8 mouse cellular contexts compared by ENCODE assay signal in genomic region chr4:115709792-115710418, GRCm38 (mm10). TPM values are rescaled to one million over a fixed set of nuclear protein-coding genes. Genes with fewer than 3 reads are reported as not detected.
DNase-seq lines count a peak whose midpoint lies in the region; ATAC-seq and TF ChIP-seq lines count a peak whose summit lies in the region.

No protein-coding gene starts in this region.

- H3K4me1 ChIP-seq in embryonic facial prominence, embryonic 12.5 days: 0 out of 2 replicates have a peak, but pooled peaks cover 10% of the 10 kb centered on the region
- H3K4me1 ChIP-seq in limb, embryonic 10.5 days: peaks cover 14% of the 10 kb centered on the region
- H3K4me1 ChIP-seq in midbrain, embryonic 13.5 days (replicated peaks): no peaks in the 10 kb centered on the region
- H3K4me1 ChIP-seq in spleen, adult 2 months (ENCODE audit: control insufficient read depth, insufficient read depth, insufficient read length): no peaks in the 10 kb centered on the region

- H3K9me3 ChIP-seq in embryonic facial prominence, embryonic 12.5 days: no peaks in the 10 kb centered on the region
- H3K9me3 ChIP-seq in limb, embryonic 10.5 days (replicated peaks): no peaks in the 10 kb centered on the region
- no peaks in the 10 kb centered on the region for H3K9me3 ChIP-seq in midbrain, embryonic 13.5 days

- H3K27me3 ChIP-seq in embryonic facial prominence, embryonic 12.5 days: no peaks in the 10 kb centered on the region
- no peaks in the 10 kb centered on the region for H3K27me3 ChIP-seq in limb, embryonic 10.5 days (ENCODE audit: low read depth, poor library complexity, severe bottlenecking)
- no peaks in the 10 kb centered on the region for H3K27me3 ChIP-seq in midbrain, embryonic 13.5 days
- H3K27me3 ChIP-seq in spleen, adult 2 months (ENCODE audit: control insufficient read depth, insufficient read depth, low read length): no peaks in the 10 kb centered on the region

- DNase-seq in cerebellum, adult 11 months: peak; percentile 24
- DNase-seq in heart, adult 18-20 months: peak; percentile 91 to 97
- DNase-seq in kidney, adult 18-20 months: peak; percentile 94
- peak; percentile 86 for DNase-seq in limb, embryonic 10.5 days (ENCODE audit: low spot score)
- peak; percentile 15 to 57 for DNase-seq in spleen, adult 2 months (ENCODE audit: low read depth in 1 of 2, low spot score in 2 of 2)

- peak overlapping the region; percentile 37 for H3K4me2 ChIP-seq in embryonic facial prominence, embryonic 12.5 days (replicated peaks)
- H3K4me2 ChIP-seq in midbrain, embryonic 13.5 days (replicated peaks): peak overlapping the region; percentile 52

- H3K9ac ChIP-seq in embryonic facial prominence, embryonic 12.5 days: no peak overlapping the region
- no peak overlapping the region for H3K9ac ChIP-seq in midbrain, embryonic 13.5 days (replicated peaks)

- TF ChIP-seq CTCF in spleen, adult 2 months (IDR thresholded peaks at IDR 0.05; ENCODE audit: extremely low read depth, insufficient read depth, insufficient read length, insufficient replicate concordance): peak; percentile 68; the same call in 1 of the 2 replicates

- no peak for TF ChIP-seq POLR2A in spleen, adult 2 months (IDR thresholded peaks at IDR 0.05; ENCODE audit: low read depth, low read length)

- 0 out of 2 replicates have a peak overlapping the region, but pooled peaks have one; percentile 36 for H3K27ac ChIP-seq in embryonic facial prominence, embryonic 12.5 days
- H3K27ac ChIP-seq in limb, embryonic 10.5 days: no peak overlapping the region
- no peak overlapping the region for H3K27ac ChIP-seq in midbrain, embryonic 13.5 days
- H3K27ac ChIP-seq in spleen, adult 2 months (ENCODE audit: insufficient read depth, low read length): no peak overlapping the region

- H3K36me3 ChIP-seq in embryonic facial prominence, embryonic 12.5 days: no peaks in the 10 kb centered on the region
- no peaks in the 10 kb centered on the region for H3K36me3 ChIP-seq in limb, embryonic 10.5 days
- H3K36me3 ChIP-seq in midbrain, embryonic 13.5 days: no peaks in the 10 kb centered on the region
- H3K36me3 ChIP-seq in spleen, adult 2 months (ENCODE audit: control insufficient read depth, insufficient read depth, low read length): no peaks in the 10 kb centered on the region

- WGBS in embryonic facial prominence, embryonic 12.5 days: 8% methylated on average over 12 of the region's 13 CpGs
- 16% methylated on average over 12 of the region's 13 CpGs for WGBS in limb, embryonic 10.5 days
- 12% methylated on average over 13 of the region's 13 CpGs for WGBS in midbrain, embryonic 13.5 days
- WGBS in spleen, adult 2 months: 17% methylated on average over 13 of the region's 13 CpGs

- ATAC-seq in cerebellum, adult (ENCODE audit: insufficient number of reproducible peaks, low FRiP score, low TSS enrichment): no peak
- no peak for ATAC-seq in embryonic facial prominence, embryonic 12.5 days (ENCODE audit: insufficient number of reproducible peaks, insufficient read depth, low FRiP score, low TSS enrichment)
- peak; percentile 68 for ATAC-seq in midbrain, embryonic 13.5 days

- no peak overlapping the region for H3K4me3 ChIP-seq in embryonic facial prominence, embryonic 12.5 days
- H3K4me3 ChIP-seq in limb, embryonic 10.5 days: peak overlapping the region; percentile 28
- peak overlapping the region; percentile 23 for H3K4me3 ChIP-seq in midbrain, embryonic 13.5 days (replicated peaks)
- no peak overlapping the region for H3K4me3 ChIP-seq in spleen, adult 2 months (ENCODE audit: extremely low read depth, insufficient read depth, insufficient read length)

RNA-seq across cellular contexts. Expression of gene Efcab14, which starts 27.6 kb away (rescaled TPM):
- 32.5 and 34.1 TPM in 2 replicates for polyA plus RNA-seq in embryonic facial prominence, embryonic 12.5 days (2016; fragmentation: Nextera tagmentation; extraction: Ambion mirVana)
- total RNA-seq in heart, adult 18-20 months (2021): 10 to 100 TPM; 38.8 to 43.8 TPM
- 30.8 and 34.0 TPM in 2 replicates for polyA plus RNA-seq in limb, embryonic 10.5 days (2016; fragmentation: Nextera tagmentation; extraction: Ambion mirVana)
- 22.0 and 23.9 TPM in 2 replicates for polyA plus RNA-seq in midbrain, embryonic 13.5 days (2015; fragmentation: Nextera tagmentation; extraction: Ambion mirVana)
- 12.8 and 19.6 TPM in 2 replicates for polyA plus RNA-seq in spleen, adult 2 months (2012; rRNA removed)

Comparison
In these comparisons a context has a peak if more than half of its experiments do, and no peak if none do; other contexts are left out.
1. DNase-seq: peak in every context shown above with its lines; median percentile 94 in heart, adult 18-20 months; 94 in kidney, adult 18-20 months; 86 in limb, embryonic 10.5 days; 36 in spleen, adult 2 months; 24 in cerebellum, adult 11 months.
2. H3K4me3 ChIP-seq: peak in limb, embryonic 10.5 days (single experiment) and midbrain, embryonic 13.5 days (single experiment); none in embryonic facial prominence, embryonic 12.5 days (single experiment) and spleen, adult 2 months (single experiment).